Mouse (Mus musculus): ENCODE results near the gene Rer1. TPM values are rescaled to one million over a fixed set of nuclear protein-coding genes. Genes with fewer than 3 reads are reported as not detected.

Rer1 gene
- total RNA-seq, 2 experiments from 2014 or later, result 60.6 to 63.0 TPM

GRCm38 (mm10) chr4:155063895-155064294 is 22.3 kb downstream of the Rer1 start:
- H3K4me3 ChIP-seq, result no peak overlapping the region
- no peak for TF ChIP-seq CTCF (conservative IDR thresholded peaks at IDR 0.05)
- H3K27ac ChIP-seq, result no peak overlapping the region
- no peak for DNase-seq (ENCODE audit: low spot score in 2 of 2)

DNA sequence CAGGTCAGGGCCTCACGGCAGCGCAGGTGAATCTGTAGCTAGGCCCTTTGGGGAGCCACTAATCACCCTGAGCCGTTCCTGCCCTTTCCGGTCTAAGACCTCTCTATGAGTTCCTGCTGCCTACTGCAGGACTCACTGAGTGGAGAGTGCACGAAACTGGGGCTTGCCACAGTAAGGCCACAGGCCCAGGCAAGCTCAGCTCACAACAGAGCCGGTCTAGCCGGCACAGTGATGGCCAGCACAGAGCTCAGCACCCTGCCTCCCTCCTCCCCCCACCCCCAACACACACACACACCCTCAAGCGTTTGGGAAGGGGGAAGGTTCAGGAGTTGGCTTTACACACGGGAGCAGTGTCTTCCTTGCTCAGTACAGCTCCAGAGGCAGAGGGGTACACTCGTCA is 27.9 kb downstream of the Rer1 start:
- Histone ChIP-seq H3K4me3 (no peak overlapping the region), H3K27ac (no peak overlapping the region)
- no peak for TF ChIP-seq CTCF (conservative IDR thresholded peaks at IDR 0.05)
- no peak for DNase-seq (ENCODE audit: low spot score in 2 of 2)

GRCm38 (mm10) chr4:155056724-155057123 is 29.5 kb downstream of the Rer1 start, which contains the start of gene Plch2:
Gene Plch2, minus strand, starts transcription at chr4:155056784.
- no peak for DNase-seq (ENCODE audit: low spot score in 2 of 2)
- no peak for TF ChIP-seq CTCF (conservative IDR thresholded peaks at IDR 0.05)
- H3K4me3 ChIP-seq, result no peak within 1 kb of the TSS
- H3K27ac ChIP-seq, result no peak within 1 kb of the TSS

GRCm38 (mm10) chr4:155050116-155050515 is 36.1 kb downstream of the Rer1 start:
- TF ChIP-seq CTCF (conservative IDR thresholded peaks at IDR 0.05), result no peak
- H3K4me3 ChIP-seq, result no peak overlapping the region
- no peak overlapping the region for H3K27ac ChIP-seq
- no peak for DNase-seq (ENCODE audit: low spot score in 2 of 2)

- TF ChIP-seq CTCF (conservative IDR thresholded peaks at IDR 0.05), result no peak
- H3K4me3 ChIP-seq, result no peak overlapping the region
- peak overlapping the region; percentile 24; the same call in 1 of the 2 replicates for H3K27ac ChIP-seq
- no peak for DNase-seq (ENCODE audit: low spot score in 2 of 2)
Measured at GRCm38 (mm10) chr4:155046636-155047035, 39.5 kb downstream of the Rer1 start.

- Histone ChIP-seq H3K27ac (peak overlapping the region; percentile 85), H3K4me3 (peak overlapping the region; percentile 63)
- DNase-seq (ENCODE audit: low spot score in 2 of 2), result no peak
- TF ChIP-seq CTCF (conservative IDR thresholded peaks at IDR 0.05), result no peak
Measured at GRCm38 (mm10) chr4:155043289-155043625, 42.9 kb downstream of the Rer1 start.

DNA sequence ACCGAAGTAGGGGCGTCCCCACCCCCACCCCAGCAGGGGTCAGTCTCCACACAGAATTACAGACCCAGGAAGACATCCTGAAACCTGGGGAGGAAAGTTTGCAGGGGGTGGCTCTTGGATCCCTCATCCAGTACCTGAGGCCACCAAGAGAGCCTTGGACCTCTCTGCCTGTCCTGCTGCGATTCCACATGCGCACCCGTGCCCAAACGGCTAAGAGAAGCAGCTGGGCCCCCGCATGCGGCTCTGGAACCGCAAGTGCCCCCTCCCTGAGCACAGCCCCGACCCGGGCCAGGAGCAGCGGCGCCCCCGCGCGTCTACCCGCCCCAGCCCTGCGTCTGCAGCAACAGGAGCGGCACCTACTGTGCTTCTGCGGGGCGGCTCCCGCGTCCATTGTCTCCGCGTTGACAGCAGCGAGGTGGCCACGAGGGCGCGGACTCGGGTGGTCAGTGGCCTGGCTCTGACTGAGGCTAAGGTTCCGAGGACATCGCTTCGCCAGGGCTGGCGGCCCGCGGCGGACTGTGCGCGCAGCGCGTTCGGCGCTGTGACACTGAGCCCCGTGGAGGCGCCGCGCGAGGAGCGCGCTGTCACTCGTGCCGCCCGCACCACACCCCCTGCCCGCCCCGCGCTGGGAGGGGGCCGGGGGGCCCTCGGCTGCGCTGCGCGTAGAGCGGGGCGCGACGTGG is 43.4 kb downstream of the Rer1 start:
- DNase-seq (ENCODE audit: low spot score in 2 of 2), result peak in 1 of 2 experiments; percentile 53
- Histone ChIP-seq H3K4me3 (peak overlapping the region; percentile 63), H3K27ac (peak overlapping the region; percentile 85)
- TF ChIP-seq CTCF (conservative IDR thresholded peaks at IDR 0.05), result no peak; the same call in none of the 2 replicates

DNA sequence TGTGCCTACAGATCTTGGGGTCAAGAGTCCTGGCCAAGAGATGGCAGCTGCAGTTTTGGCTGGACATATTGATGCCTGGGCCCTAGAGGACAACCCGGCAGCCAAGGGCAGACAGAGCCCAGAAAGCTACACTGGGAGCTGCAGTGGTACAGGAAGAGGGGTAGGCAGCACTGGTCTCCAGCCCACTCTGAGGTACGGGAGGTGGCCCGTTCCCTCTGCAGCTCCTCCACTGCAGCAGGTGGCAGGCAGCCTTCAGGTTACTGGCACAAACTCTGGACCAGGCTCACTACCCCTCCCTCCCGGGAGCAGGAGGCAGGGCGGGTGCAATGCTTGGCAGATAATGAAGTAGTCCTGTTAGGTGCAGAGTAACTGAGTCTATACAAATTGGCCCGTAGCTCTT is 45.5 kb downstream of the Rer1 start:
- peak overlapping the region; percentile 84 for H3K27ac ChIP-seq
- no peak for DNase-seq (ENCODE audit: low spot score in 2 of 2)
- H3K4me3 ChIP-seq, result peak overlapping the region; percentile 34
- TF ChIP-seq CTCF (conservative IDR thresholded peaks at IDR 0.05), result no peak

- H3K27ac ChIP-seq, result peak overlapping the region; percentile 84
- H3K4me3 ChIP-seq, result peak overlapping the region; percentile 34
- DNase-seq (ENCODE audit: low spot score in 2 of 2), result no peak
- TF ChIP-seq CTCF (conservative IDR thresholded peaks at IDR 0.05), result no peak
Measured at GRCm38 (mm10) chr4:155040197-155040596, 46.0 kb downstream of the Rer1 start.

GRCm38 (mm10) chr4:155034787-155035186 is 51.4 kb downstream of the Rer1 start:
- DNase-seq (ENCODE audit: low spot score in 2 of 2), result peak in 1 of 2 experiments; percentile 54
- H3K27ac ChIP-seq, result peak overlapping the region; percentile 71
- TF ChIP-seq CTCF (conservative IDR thresholded peaks at IDR 0.05), result no peak
- no peak overlapping the region for H3K4me3 ChIP-seq

DNA sequence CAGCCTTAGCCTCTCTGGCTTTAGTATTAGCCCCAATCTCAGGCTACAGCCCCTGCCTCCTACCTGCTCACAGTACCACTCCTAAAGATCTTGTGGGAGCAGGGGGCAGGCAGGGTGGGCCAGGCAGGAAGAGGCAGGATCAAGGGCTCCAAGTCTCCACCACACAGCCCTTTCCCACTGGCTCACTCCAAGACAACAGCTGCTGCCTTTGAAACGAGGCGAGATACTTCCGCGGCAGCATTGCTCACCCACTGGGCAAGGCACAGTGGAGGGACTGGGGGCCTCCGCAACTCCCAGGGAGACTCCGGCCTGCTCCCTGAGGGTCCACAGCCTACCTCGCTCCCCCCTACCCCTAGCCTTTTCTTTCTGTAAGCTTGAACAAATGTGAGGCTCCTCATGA is 52.0 kb downstream of the Rer1 start:
- no peak for TF ChIP-seq CTCF (conservative IDR thresholded peaks at IDR 0.05)
- DNase-seq (ENCODE audit: low spot score in 2 of 2), result no peak
- Histone ChIP-seq H3K4me3 (no peak overlapping the region), H3K27ac (peak overlapping the region; percentile 71)

DNA sequence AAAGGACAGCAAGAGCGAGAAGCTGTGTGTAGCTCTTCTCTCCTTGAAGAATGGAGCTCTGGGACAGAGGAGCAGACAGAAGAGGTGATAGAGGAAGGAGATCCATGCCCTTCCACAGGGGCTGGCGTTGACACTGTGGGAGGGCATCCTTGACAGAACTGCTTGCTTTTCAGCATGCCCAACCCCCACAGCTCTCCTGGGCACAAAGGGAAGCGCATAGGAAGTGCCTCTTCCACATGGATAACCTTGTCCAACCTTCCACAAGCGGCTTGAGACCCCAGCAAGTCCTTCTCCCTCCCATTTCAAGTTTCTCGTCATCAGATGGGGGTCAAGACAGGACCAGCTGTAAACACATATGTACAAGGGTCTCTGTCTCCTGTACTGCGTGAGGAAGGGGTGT is 53.1 kb downstream of the Rer1 start:
- DNase-seq (ENCODE audit: low spot score in 2 of 2), result no peak
- no peak for TF ChIP-seq CTCF (conservative IDR thresholded peaks at IDR 0.05)
- no peak overlapping the region for H3K4me3 ChIP-seq
- no peak overlapping the region for H3K27ac ChIP-seq

GRCm38 (mm10) chr4:155024170-155025010 is 61.8 kb downstream of the Rer1 start:
- TF ChIP-seq CTCF (conservative IDR thresholded peaks at IDR 0.05), result no peak
- H3K4me3 ChIP-seq, result no peak overlapping the region
- DNase-seq (ENCODE audit: low spot score in 2 of 2), result no peak
- 0 out of 2 replicates have a peak overlapping the region, but pooled peaks have one; percentile 7 for H3K27ac ChIP-seq

Other genes with a start within 250 kb of the Rer1 start
- 1 to 10 TPM; 4.0 to 4.1 TPM for gene Ttc34, start 248.9 kb downstream of the Rer1 start, total RNA-seq (2021)
- under 1 TPM; 0.29 to 0.44 TPM for gene Mmel1, start 216.8 kb downstream of the Rer1 start, total RNA-seq (2021)
- 10 to 100 TPM; 48.1 to 48.9 TPM for gene Fam213b, start 187.2 kb downstream of the Rer1 start, total RNA-seq (2021)
- gene Tnfrsf14, start 157.8 kb downstream of the Rer1 start, total RNA-seq (2021), result 1 to 10 TPM in 1 of 2 experiments, under 1 TPM in 1; 0.84 to 1.3 TPM
- gene Hes5, start 125.5 kb downstream of the Rer1 start, total RNA-seq (2021), result 10 to 100 TPM; 24.7 to 30.7 TPM
- 10 to 100 TPM; 41.8 to 43.0 TPM for gene Pank4, start 122.3 kb downstream of the Rer1 start, total RNA-seq (2021)
- 10 to 100 TPM; 91.1 to 92.0 TPM for gene Plch2, start 29.6 kb downstream of the Rer1 start, total RNA-seq (2021)
- gene Pex10, start 19.4 kb downstream of the Rer1 start, total RNA-seq (2021), result 10 to 100 TPM; 23.1 to 24.2 TPM
- gene Morn1, start 195 bp upstream of the Rer1 start, total RNA-seq (2021), result 10 to 100 TPM; 11.8 to 14.0 TPM
- 100 to 1,000 TPM; 128 to 136 TPM for gene Ski, start 136.2 kb upstream of the Rer1 start, total RNA-seq (2021)
- gene Faap20, start 163.4 kb upstream of the Rer1 start, total RNA-seq (2021), result 10 to 100 TPM; 29.2 to 34.3 TPM